In the genomic region with DNA sequence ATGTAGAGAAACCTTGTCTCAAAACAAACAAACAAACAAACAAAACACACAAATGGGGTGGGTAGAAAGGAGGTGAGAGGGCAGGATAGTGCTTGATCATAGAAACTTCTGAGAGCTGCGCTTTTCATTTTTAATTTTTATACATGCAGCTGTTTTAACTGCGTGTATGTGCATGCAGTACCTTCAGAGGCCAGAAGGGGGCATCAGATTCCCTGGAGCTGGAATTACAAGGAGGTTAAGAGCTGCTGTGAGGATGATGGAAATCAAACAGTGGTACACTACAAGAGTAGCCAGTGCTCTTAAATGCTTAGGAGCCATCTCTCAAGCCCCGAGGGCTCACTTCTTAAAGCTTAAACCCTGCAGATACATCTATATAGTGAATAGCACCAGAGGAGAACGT, we compare ENCODE assay signal across 8 mouse cellular contexts.
DNase-seq lines count a peak whose midpoint lies in the region; ATAC-seq and TF ChIP-seq lines count a peak whose summit lies in the region.
"Had no signal": no experiment of that assay in that cellular context is flagged by ENCODE, and none has a peak within 500 bp of the region (broad histone marks: within the 10 kb centered on the region; RNA-seq: fewer than 3 reads in every experiment).

No protein-coding gene starts in this region.

- no peak for TF ChIP-seq POLR2A in brain, embryonic 14.5 days (IDR thresholded peaks at IDR 0.05; ENCODE audit: borderline replicate concordance, extremely low read depth, insufficient read depth, insufficient read length, poor library complexity, severe bottlenecking)

- H3K4me1 ChIP-seq in kidney, embryonic 15.5 days = peaks cover 50% of the 10 kb centered on the region
- H3K4me1 ChIP-seq in ES-E14 (ENCODE audit: control insufficient read depth in 2 of 2, insufficient read depth in 2 of 2, low read length in 2 of 2, poor library complexity in 1 of 2) = no peaks in the 10 kb centered on the region

- peaks cover 18% of the 10 kb centered on the region for H3K36me3 ChIP-seq in kidney, embryonic 15.5 days
- H3K36me3 ChIP-seq in ES-E14 (ENCODE audit: control insufficient read depth, insufficient read depth, low read length, poor library complexity, severe bottlenecking) = peaks cover 1% of the 10 kb centered on the region; the same call in 1 of the 2 replicates
- H3K36me3 ChIP-seq: liver, embryonic 13.5 days had no signal

- TF ChIP-seq CTCF in brain, embryonic 14.5 days (IDR thresholded peaks at IDR 0.05; ENCODE audit: borderline replicate concordance, extremely low read depth, insufficient read depth, insufficient read length) = peak; percentile 57; the same call in 1 of the 2 replicates

- DNase-seq in kidney, adult 11 months = no peak
- peak; percentile 26 for DNase-seq in ES-E14 (ENCODE audit: low read depth, low spot score)
- no peak for DNase-seq in brain, embryonic 14.5 days (ENCODE audit: low read depth)
- DNase-seq in retina, postnatal 1 day = peak; percentile 51
- DNase-seq in layer of hippocampus, adult 9-11 months = no peak
- DNase-seq: liver, embryonic 13.5 days had no signal

- no peaks in the 10 kb centered on the region for H3K9me3 ChIP-seq in kidney, embryonic 15.5 days (replicated peaks)
- no peaks in the 10 kb centered on the region for H3K9me3 ChIP-seq in ES-E14 (ENCODE audit: control insufficient read depth, insufficient read depth, low read depth, low read length)
- H3K9me3 ChIP-seq: liver, embryonic 13.5 days had no signal

- no peak for ATAC-seq in kidney, embryonic 15.5 days (replicated peaks; ENCODE audit: low FRiP score)
- ATAC-seq in erythroid progenitor cell, adult 5-6 weeks (replicated peaks; ENCODE audit: low FRiP score, poor library complexity, severe bottlenecking) = no peak

- H3K4me3 ChIP-seq in kidney, embryonic 15.5 days (replicated peaks) = no peak overlapping the region
- no peak overlapping the region for H3K4me3 ChIP-seq in ES-E14 (ENCODE audit: insufficient read depth in 1 of 2, low read depth in 1 of 2, low read length in 2 of 2, poor library complexity in 1 of 2, severe bottlenecking in 1 of 2)
- H3K4me3 ChIP-seq: liver, embryonic 13.5 days had no signal

- in situ Hi-C loops in ES-E14 (cut with MboI; ENCODE audit: low sequenced_read_pairs in 2 of 2, unreplicated experiment in 2 of 2) = no loop called here

- H3K4me2 ChIP-seq in kidney, embryonic 15.5 days = no peak overlapping the region
- H3K4me2 ChIP-seq: liver, embryonic 13.5 days had no signal

- peak overlapping the region; percentile 35; the same call in 1 of the 2 replicates for H3K27ac ChIP-seq in kidney, embryonic 15.5 days
- no peak overlapping the region for H3K27ac ChIP-seq in ES-E14 (ENCODE audit: insufficient read depth, low read depth, low read length, poor library complexity, severe bottlenecking)
- H3K27ac ChIP-seq: liver, embryonic 13.5 days had no signal

- WGBS in kidney, embryonic 15.5 days = 92% methylated on average over 4 of the region's 4 CpGs

- no peak overlapping the region for H3K9ac ChIP-seq in kidney, embryonic 15.5 days
- no peak overlapping the region for H3K9ac ChIP-seq in ES-E14 (ENCODE audit: insufficient read depth, low read depth, low read length, poor library complexity, severe bottlenecking)
- H3K9ac ChIP-seq: liver, embryonic 13.5 days had no signal

- no peaks in the 10 kb centered on the region for H3K27me3 ChIP-seq in kidney, embryonic 15.5 days
- H3K27me3 ChIP-seq: liver, embryonic 13.5 days had no signal

TF ChIP-seq in ES-E14, 5 proteins besides CTCF, POLR2A, EP300 and RAD21:
- TF ChIP-seq HCFC1 (IDR thresholded peaks at IDR 0.05; ENCODE audit: borderline replicate concordance, insufficient read depth, low read length) = no peak
- peak; percentile 64; the same call in 1 of the 2 replicates for TF ChIP-seq ZC3H11A (IDR thresholded peaks at IDR 0.05; ENCODE audit: borderline replicate concordance, low read depth, low read length)
- TF ChIP-seq MAFK (IDR thresholded peaks at IDR 0.05; ENCODE audit: insufficient read depth, low read depth, low read length) = no peak
- TF ChIP-seq CHD2 (IDR thresholded peaks at IDR 0.05; ENCODE audit: low read depth, low read length) = no peak
- TF ChIP-seq ZNF384 (IDR thresholded peaks at IDR 0.05; ENCODE audit: low read depth, low read length) = no peak

Comparison
In these comparisons a context has a peak if more than half of its experiments do, and no peak if none do; other contexts are left out.
1. DNase-seq: peak in ES-E14 (single experiment) and retina, postnatal 1 day (single experiment); none in kidney, adult 11 months (single experiment), brain, embryonic 14.5 days (single experiment) and layer of hippocampus, adult 9-11 months (single experiment).